Mouse (Mus musculus): ENCODE data around the gene Pgs1. TPM values are rescaled to one million over a fixed set of nuclear protein-coding genes. Genes with fewer than 3 reads are reported as not detected.

Pgs1 gene
- polyA plus RNA-seq, 1 experiment from 2014 or later, result 50.3 TPM

DNA sequence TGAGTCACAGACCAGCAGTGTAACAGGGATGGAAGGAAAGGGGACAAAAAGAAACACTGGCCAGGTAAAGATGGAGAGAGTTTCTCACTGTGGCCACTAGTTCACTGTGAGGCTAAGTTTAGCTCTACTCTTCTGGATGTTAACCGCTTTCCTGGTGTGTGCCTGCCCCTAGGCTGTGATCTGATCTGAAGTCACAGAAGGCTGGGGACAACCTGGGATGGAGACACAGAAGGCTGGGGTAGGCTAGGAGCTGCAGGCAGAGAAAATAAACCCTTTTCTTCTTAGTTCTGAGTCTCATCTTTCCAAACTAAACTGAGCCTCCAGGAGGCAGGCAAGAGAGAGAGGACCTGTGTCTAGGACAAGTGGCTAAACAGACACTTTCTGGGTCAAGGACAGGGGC is 21.8 kb upstream of the Pgs1 start:
- WGBS, result 26% methylated on average over 1 of the region's 1 CpGs
- peaks cover 69% of the 10 kb centered on the region for H3K4me1 ChIP-seq
- H3K9me3 ChIP-seq, result no peaks in the 10 kb centered on the region
- no peaks in the 10 kb centered on the region for H3K36me3 ChIP-seq
- H3K9ac ChIP-seq, result no peak overlapping the region
- no peak overlapping the region for H3K4me3 ChIP-seq
- peaks cover 38% of the 10 kb centered on the region for H3K27me3 ChIP-seq (replicated peaks)
- no peak for ATAC-seq (ENCODE audit: low FRiP score, low read depth)
- peak overlapping the region; percentile 61 for H3K4me2 ChIP-seq (replicated peaks)
- H3K27ac ChIP-seq, result no peak overlapping the region

DNA sequence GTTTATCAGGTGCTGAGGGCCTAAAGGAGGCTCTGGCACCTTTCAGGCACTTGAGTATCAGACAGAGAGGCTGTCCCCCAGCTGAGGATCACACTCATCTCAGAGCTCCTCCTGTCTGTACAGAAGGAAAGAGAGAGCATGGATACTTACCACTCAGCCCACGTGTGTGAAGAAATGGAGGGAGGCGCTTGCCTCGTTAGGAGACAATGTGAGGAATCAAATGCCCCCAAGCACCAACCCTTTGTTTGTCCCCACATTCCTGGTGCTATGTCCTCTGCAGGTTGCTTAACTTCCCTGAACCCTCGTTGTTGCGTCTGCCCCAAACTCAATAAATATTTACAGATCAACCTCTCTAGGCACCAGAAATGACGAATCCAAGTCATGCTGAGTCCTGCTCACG is 21.0 kb upstream of the Pgs1 start:
- Histone ChIP-seq H3K36me3 (no peaks in the 10 kb centered on the region), H3K4me2 (replicated peaks) (peak overlapping the region; percentile 61), H3K9me3 (no peaks in the 10 kb centered on the region), H3K27me3 (replicated peaks) (peaks cover 38% of the 10 kb centered on the region), H3K4me3 (no peak overlapping the region), H3K9ac (no peak overlapping the region), H3K27ac (no peak overlapping the region), H3K4me1 (peaks cover 76% of the 10 kb centered on the region)
- ATAC-seq (ENCODE audit: low FRiP score, low read depth), result no peak
- 26% methylated on average over 7 of the region's 7 CpGs for whole genome bisulfite sequencing

- Histone ChIP-seq H3K4me3 (no peak overlapping the region), H3K27ac (no peak overlapping the region), H3K4me1 (peaks cover 80% of the 10 kb centered on the region), H3K9ac (no peak overlapping the region), H3K27me3 (replicated peaks) (peaks cover 38% of the 10 kb centered on the region), H3K9me3 (no peaks in the 10 kb centered on the region), H3K4me2 (replicated peaks) (peak overlapping the region; percentile 61), H3K36me3 (no peaks in the 10 kb centered on the region)
- 18% methylated on average over 9 of the region's 9 CpGs for WGBS
- ATAC-seq (ENCODE audit: low FRiP score, low read depth), result no peak
Observed at GRCm38 (mm10) chr11:117965561-117965981, 20.5 kb upstream of the Pgs1 start.

DNA sequence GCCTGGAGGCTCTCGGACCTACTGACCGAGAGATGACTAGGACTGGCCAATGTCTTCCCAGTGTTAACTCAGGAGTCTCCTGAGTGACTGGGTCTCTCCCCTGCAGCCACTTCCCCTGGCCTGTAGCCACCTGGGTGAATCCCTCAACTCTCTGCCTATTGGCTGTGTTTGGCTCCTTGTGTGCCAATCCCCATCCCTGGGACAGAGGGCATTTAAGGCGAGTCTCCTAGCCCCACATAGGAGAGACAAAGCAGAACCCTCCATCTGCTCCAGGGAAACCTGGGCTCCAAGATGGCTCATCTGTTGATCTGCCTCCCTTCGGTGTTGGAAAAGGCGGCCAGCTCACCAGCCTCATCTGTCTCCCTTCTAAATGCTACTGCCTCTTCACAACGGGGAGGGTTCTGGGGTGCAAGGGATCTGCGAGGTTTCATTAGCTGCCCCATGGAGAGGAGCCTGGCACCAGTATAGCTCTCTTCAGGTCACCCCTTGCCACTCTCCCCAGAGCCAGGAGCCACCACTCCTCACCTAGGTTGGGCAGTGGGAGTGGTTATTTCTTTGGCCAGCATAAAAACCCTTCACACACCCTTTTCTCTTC is 19.5 kb upstream of the Pgs1 start:
- Histone ChIP-seq H3K27ac (no peak overlapping the region), H3K36me3 (no peaks in the 10 kb centered on the region), H3K4me2 (replicated peaks) (peak overlapping the region; percentile 96), H3K9me3 (no peaks in the 10 kb centered on the region), H3K27me3 (replicated peaks) (peaks cover 38% of the 10 kb centered on the region), H3K4me1 (peaks cover 80% of the 10 kb centered on the region), H3K9ac (0 out of 2 replicates have a peak overlapping the region, but pooled peaks have one; percentile 42), H3K4me3 (no peak overlapping the region; the same call in 1 of the 2 replicates)
- no peak for ATAC-seq (ENCODE audit: low FRiP score, low read depth)
- 46% methylated on average over 7 of the region's 7 CpGs for WGBS

- Histone ChIP-seq H3K4me3 (peak overlapping the region; percentile 63), H3K27ac (no peak overlapping the region), H3K27me3 (replicated peaks) (peaks cover 38% of the 10 kb centered on the region), H3K9me3 (no peaks in the 10 kb centered on the region), H3K4me2 (replicated peaks) (peak overlapping the region; percentile 96), H3K4me1 (peaks cover 74% of the 10 kb centered on the region), H3K36me3 (no peaks in the 10 kb centered on the region), H3K9ac (peak overlapping the region; percentile 77)
- no peak for ATAC-seq (ENCODE audit: low FRiP score, low read depth)
- 4% methylated on average over 34 of the region's 34 CpGs for WGBS
Observed at GRCm38 (mm10) chr11:117967249-117968015, 18.7 kb upstream of the Pgs1 start.

DNA sequence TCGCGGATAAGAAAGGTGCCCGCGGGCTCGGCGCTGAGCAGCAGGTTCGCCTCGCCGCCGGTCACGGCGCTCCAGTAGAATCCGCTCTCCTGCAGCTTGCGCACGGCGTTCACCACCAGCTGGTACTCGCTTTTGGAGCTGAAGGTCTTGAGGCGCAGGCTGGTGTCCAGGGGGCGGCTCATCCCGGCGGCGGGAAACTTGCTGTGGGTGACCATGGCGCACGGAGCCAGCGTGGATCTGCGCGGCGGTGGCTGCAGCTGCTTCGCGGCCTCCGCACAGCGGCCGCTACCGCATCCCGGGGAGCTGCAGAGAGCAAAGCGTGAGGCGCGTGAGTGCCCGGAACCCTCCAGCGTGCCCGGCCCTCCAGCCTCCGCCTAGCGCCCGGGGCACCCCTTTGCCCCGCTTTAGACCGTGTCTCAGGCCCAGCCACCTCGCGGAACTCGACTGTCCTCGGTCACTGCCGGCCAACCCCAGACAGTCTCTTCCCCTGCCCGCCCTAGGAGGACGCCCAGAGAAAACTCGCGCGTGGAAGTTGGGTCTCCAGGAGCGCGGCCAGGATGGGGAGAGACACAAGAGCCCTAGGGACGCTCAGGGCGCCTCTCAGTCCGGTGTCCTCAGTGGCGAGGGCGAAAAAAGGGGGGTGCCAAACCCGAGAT is 17.9 kb upstream of the Pgs1 start:
- H3K4me1 ChIP-seq, result peaks cover 67% of the 10 kb centered on the region
- H3K27me3 ChIP-seq (replicated peaks), result peaks cover 38% of the 10 kb centered on the region
- H3K9me3 ChIP-seq, result no peaks in the 10 kb centered on the region
- H3K9ac ChIP-seq, result peak overlapping the region; percentile 77
- WGBS, result under 1% methylated on average over 64 of the region's 64 CpGs
- peak overlapping the region; percentile 96 for H3K4me2 ChIP-seq (replicated peaks)
- H3K4me3 ChIP-seq, result peak overlapping the region; percentile 63
- H3K36me3 ChIP-seq, result no peaks in the 10 kb centered on the region
- H3K27ac ChIP-seq, result no peak overlapping the region; the same call in 1 of the 2 replicates
- ATAC-seq (ENCODE audit: low FRiP score, low read depth), result no peak

- H3K4me1 ChIP-seq, result peaks cover 61% of the 10 kb centered on the region
- peak overlapping the region; percentile 73; the same call in 1 of the 2 replicates for H3K27ac ChIP-seq
- H3K9me3 ChIP-seq, result no peaks in the 10 kb centered on the region
- peak; percentile 48 for ATAC-seq (ENCODE audit: low FRiP score, low read depth)
- peak overlapping the region; percentile 63 for H3K4me3 ChIP-seq
- under 1% methylated on average over 34 of the region's 34 CpGs for WGBS
- H3K27me3 ChIP-seq (replicated peaks), result peaks cover 38% of the 10 kb centered on the region
- H3K36me3 ChIP-seq, result no peaks in the 10 kb centered on the region
- peak overlapping the region; percentile 77 for H3K9ac ChIP-seq
- peak overlapping the region; percentile 96 for H3K4me2 ChIP-seq (replicated peaks)
Observed at GRCm38 (mm10) chr11:117968716-117969099, 17.4 kb upstream of the Pgs1 start.

GRCm38 (mm10) chr11:117969100-117969944 is 16.8 kb upstream of the Pgs1 start:
- under 1% methylated on average over 65 of the region's 65 CpGs for WGBS
- H3K27me3 ChIP-seq (replicated peaks), result peaks cover 33% of the 10 kb centered on the region
- H3K27ac ChIP-seq, result peak overlapping the region; percentile 73; the same call in 1 of the 2 replicates
- no peaks in the 10 kb centered on the region for H3K9me3 ChIP-seq
- peak; percentile 91 for ATAC-seq (ENCODE audit: low FRiP score, low read depth)
- peaks cover 59% of the 10 kb centered on the region for H3K4me1 ChIP-seq
- peak overlapping the region; percentile 96 for H3K4me2 ChIP-seq (replicated peaks)
- H3K9ac ChIP-seq, result peak overlapping the region; percentile 77
- no peaks in the 10 kb centered on the region for H3K36me3 ChIP-seq
- H3K4me3 ChIP-seq, result peak overlapping the region; percentile 63

DNA sequence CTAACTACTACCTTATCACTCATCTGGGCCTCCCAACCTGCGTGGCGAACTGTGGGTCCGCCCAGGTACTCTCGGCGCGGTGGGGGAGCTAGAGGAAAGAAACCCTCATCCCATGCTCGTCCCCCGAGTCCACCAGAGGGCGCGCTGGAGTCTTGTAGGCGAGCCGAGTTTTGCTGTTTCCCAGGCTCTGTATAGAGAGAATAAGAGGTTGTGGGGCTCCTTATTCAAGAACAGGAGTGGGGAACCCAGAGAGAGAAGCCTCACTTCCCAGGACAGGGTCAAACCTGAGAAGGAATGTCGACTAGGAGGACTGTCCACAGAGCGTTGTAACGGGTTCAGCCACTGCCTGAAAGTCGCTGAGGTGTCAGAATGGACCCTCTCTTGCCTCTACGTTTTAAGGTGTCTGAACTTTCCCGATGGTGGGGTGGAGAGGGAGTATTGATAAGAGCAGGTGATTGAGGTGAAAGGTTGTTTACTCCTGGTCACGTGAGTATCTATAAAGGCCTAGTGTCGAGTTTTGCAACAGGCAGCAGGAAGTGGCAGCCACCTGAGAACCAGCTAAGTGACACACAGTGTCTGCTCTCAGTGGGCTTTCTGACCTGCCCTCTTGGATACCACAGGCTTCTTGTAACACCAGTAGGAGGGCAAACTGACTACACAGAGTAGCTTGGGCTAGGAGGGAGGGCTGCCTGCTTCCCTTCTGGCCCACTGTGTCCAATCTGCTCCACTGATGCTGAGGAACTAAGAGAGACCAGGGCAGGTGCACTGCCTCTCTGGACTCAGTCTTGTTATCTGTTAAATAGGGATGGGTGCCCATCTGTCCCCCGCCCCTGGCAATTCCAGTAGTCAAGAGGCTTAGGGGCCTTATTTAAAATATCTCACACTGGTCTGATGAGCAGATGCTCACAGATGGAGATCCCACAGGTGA is 15.9 kb upstream of the Pgs1 start, which contains the start of gene Socs3:
TSS of gene Socs3 (minus strand) at position 103 of the 928 bp plus-strand sequence.
- H3K4me1 ChIP-seq, result peaks cover 58% of the 10 kb centered on the region
- peak within 1 kb of the TSS; percentile 77 for H3K9ac ChIP-seq

DNA sequence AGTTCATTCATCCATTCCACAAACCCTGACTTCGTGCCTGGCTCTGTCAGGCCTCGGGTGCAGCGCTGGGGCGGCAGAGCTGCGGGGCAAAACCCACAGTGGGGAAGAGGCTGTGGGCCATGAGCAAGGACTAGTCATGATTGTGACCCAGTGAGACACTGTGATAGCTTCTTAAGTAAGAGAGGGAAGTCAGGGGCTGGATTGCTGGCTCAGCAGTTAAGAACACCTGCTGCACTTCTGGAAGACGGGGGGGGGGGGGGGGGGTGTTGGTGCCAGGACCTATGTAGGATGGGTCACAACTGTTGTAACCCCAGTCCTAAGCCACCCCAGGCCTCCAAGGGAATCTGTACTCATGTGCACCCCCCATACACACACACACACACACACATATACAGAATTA is 15.0 kb upstream of the Pgs1 start:
- Histone ChIP-seq H3K9ac (no peak overlapping the region), H3K9me3 (no peaks in the 10 kb centered on the region), H3K36me3 (no peaks in the 10 kb centered on the region), H3K4me3 (no peak overlapping the region), H3K4me1 (peaks cover 59% of the 10 kb centered on the region), H3K4me2 (replicated peaks) (no peak overlapping the region), H3K27me3 (replicated peaks) (peaks cover 22% of the 10 kb centered on the region), H3K27ac (no peak overlapping the region)
- WGBS, result 63% methylated on average over 6 of the region's 6 CpGs
- ATAC-seq (ENCODE audit: low FRiP score, low read depth), result no peak

More for the DNA sequence above, 15.9 kb upstream of the Pgs1 start, which contains the start of gene Socs3:
- Histone ChIP-seq H3K4me3 (peak within 1 kb of the TSS; percentile 63), H3K4me2 (replicated peaks) (peak within 1 kb of the TSS; percentile 96), H3K36me3 (no peaks in the 10 kb centered on the region), H3K27ac (peak within 1 kb of the TSS; percentile 73; the same call in 1 of the 2 replicates), H3K9me3 (no peaks in the 10 kb centered on the region), H3K27me3 (replicated peaks) (peaks cover 25% of the 10 kb centered on the region)
- 14% methylated on average over 21 of the region's 21 CpGs for WGBS
- peak; percentile 51 for ATAC-seq (ENCODE audit: low FRiP score, low read depth)
